Mouse (Mus musculus) spleen, adult 18-20 months (tissue): Measurements from ENCODE around the gene Itsn1.

Experiments used
- DNase-seq, 2 experiments: peaks; one replicate each; pipeline ENCODE4 v3.0.0; 2022; ENCODE audit warnings: mixed read lengths in 2 of 2

Gene Itsn1

GRCm38 (mm10) chr16:91729066-91729482 is at the start of gene Itsn1:
Gene Itsn1 (plus strand): TSS chr16:91729281.
- peak; percentile 97 for DNase-seq

DNA sequence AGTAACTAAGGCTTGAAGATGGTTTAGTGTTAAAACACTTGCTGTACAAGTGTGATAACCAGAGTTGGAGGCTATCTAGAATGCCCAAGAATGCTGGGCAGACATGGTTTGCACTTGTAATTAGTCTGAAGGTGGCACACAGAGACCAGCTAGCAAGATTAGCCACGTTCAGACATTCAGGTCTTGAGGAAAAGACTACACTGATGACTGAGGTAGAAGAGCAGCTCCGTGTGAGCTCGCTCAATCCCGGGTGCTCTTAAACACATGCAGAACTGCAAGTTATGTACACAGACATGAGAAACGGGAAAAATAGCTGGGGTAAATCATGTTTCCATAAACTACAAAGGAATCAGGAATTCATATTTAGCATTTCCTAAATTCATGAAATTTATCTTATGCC is 48.4 kb upstream of the Itsn1 start:
- no peak for DNase-seq

- no peak for DNase-seq
Measured at GRCm38 (mm10) chr16:91685526-91685925, 43.6 kb upstream of the Itsn1 start.

- no peak for DNase-seq
Measured at GRCm38 (mm10) chr16:91686369-91686768, 42.7 kb upstream of the Itsn1 start.

GRCm38 (mm10) chr16:91688023-91688618 is 41.0 kb upstream of the Itsn1 start:
- DNase-seq, result no peak

DNA sequence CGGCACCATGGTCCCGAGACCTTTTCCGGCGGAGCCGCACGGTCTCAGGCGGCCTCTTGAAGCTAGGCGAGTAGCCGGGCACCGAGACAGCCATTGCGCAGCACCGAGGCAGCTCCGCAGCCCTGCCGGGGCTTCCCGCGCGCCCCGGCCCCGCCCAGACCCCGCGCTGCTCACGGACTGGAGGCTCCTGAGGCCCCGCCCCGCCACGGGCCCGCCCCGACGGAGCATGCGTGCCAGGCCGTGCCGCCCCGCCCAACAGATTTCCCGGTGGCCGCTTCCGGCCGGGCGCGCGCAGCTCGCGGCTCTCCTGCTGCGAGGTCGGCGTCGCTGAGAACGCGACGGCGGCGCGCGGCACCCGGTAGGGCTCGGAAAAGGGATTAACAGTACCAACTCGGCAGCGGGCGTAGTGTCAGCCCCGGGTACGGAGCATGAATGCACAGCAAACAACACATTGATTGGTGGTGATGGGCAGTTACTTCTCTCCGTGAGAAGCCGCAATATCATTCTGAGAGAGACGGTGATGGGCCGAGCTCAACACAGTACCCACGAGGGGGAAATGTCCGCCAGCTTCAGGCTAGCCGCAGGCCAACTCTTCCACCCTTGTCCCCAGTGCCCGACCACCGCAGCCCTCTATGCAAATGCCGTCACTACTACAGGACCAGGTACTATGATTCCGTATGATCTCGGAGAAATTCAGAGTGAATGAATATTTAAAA is 40.3 kb upstream of the Itsn1 start, which contains the start of gene Donson:
Gene Donson (minus strand): TSS at position 152 of the 716 bp plus-strand sequence.
- DNase-seq, result peak; percentile 92 to 98

DNA sequence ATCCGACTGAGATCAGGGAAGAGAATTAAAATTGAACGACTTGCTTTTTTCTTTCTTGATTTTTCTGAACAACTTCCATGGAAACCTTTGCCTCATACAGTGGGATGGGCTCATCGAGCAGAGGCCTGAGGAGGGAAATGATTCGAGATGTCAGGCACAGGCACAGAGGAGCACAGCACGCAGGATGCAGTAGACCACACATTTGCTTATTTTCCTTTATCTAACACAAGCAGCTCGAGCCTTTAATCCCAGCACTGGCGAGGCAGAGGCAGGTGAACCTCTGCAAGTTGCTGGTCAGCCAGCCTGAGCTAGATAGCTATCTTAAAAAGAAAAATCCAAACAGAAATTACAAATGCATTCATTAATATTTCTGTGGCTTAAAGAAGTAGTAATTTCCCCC is 39.3 kb upstream of the Itsn1 start:
- DNase-seq, result no peak

DNA sequence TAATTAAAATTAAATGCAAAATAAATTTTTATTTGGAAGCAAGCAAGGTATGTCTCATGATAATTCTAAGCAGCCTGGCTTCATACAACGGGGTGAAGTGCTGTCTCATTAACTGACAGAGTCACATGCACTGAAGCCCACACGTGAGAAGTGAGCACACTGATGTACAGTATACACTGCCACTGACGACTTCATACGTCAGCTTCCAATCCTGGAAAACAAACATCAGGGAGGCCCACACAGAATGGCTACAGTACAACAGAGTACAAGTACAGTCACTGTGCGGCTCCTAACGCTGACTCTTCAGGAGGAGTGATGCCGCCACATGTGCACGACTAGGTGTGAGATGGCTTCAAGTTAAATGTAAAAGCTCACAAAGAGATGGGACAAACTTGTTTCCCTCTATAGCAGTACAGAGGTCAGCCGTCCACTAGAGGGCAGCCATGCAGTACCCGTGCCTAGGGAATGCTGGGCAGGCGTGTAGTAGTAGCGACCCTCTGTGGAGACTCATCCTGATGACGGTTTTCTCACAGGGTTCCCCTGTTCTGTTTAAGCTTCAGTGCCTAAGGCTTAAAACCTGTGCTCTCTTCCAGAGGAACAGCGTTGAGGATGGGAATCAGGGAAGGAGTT is 34.5 kb upstream of the Itsn1 start:
- DNase-seq, result peak; percentile 54 to 69

DNA sequence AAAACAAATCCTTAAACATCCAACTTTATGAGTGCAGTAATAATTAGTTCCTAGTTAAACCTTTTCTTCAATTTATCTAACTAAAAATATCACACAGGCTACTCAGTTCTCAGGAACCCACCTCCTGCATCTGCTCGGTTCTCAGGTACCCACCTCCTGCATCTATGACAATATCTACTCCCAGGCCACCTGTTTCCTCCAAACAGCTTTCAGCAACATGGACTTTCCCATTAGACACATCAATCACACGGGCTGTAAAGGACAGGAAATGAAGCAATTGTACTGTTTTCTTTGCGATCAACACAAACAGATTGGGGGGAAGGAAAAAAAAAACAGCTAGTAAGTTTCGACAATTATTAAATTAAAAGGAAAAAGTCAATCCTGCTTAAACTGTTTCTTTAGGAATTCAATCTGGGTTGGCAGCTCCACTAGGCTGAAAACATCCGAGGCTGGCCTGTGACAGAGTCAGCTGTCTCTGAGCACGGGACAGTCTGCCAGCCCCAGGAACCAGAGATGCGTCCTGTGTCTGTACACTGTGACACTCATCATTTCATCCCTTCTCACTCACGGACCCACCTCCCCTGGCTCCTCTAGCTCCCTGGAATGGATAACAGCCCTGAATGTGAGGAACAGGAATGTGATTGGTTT is 33.8 kb upstream of the Itsn1 start:
- DNase-seq, result no peak

DNA sequence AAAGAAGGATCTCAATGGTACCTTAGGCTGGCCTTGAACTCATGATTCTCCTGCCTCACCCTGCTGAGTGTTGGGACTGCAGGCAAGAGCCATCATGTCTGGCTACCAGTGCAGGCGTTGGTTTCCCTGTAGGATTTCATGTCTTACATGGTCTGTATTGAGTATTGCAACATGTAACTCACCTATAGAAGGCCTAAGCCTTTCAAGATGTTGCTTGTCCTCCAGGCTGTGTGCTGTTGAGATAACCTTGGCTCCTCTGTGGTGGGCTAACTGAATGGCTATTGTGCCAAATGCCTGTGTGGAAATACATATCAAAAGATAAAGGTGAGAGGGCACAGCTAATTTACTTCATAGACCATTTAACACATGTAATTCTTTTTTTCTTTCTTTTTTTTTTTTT is 30.1 kb upstream of the Itsn1 start:
- no peak for DNase-seq

GRCm38 (mm10) chr16:91701908-91702307 is 27.2 kb upstream of the Itsn1 start:
- DNase-seq, result no peak

GRCm38 (mm10) chr16:91702771-91703188 is 26.3 kb upstream of the Itsn1 start:
- no peak for DNase-seq

GRCm38 (mm10) chr16:91704603-91705340 is 24.3 kb upstream of the Itsn1 start:
- DNase-seq, result no peak

GRCm38 (mm10) chr16:91710241-91710640 is 18.8 kb upstream of the Itsn1 start:
- DNase-seq, result no peak

GRCm38 (mm10) chr16:91716927-91717349 is 12.1 kb upstream of the Itsn1 start:
- no peak for DNase-seq

GRCm38 (mm10) chr16:91717399-91717798 is 11.7 kb upstream of the Itsn1 start:
- DNase-seq, result no peak

DNA sequence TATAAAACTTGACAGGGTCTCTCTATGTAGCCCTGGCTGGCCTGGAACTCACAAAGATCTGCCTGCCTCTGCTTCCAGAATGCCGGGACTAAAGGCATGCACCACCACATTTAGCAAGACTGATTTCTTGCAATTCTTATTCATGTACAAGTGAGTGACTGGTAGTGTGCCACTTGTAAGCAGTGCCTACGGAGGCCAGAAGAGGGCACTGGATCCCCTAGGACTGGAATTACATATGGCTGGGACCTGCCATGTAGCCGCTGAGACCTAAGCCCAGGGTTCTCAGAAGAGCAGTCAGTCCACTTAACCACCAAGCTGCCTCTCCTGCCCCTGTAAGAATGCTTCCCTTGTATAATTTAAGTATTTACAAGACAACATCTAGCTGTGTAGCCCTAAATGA is 4.8 kb upstream of the Itsn1 start:
- DNase-seq, result peak; percentile 44 to 70

GRCm38 (mm10) chr16:91727433-91727832 is 1.6 kb upstream of the Itsn1 start:
- no peak for DNase-seq

DNA sequence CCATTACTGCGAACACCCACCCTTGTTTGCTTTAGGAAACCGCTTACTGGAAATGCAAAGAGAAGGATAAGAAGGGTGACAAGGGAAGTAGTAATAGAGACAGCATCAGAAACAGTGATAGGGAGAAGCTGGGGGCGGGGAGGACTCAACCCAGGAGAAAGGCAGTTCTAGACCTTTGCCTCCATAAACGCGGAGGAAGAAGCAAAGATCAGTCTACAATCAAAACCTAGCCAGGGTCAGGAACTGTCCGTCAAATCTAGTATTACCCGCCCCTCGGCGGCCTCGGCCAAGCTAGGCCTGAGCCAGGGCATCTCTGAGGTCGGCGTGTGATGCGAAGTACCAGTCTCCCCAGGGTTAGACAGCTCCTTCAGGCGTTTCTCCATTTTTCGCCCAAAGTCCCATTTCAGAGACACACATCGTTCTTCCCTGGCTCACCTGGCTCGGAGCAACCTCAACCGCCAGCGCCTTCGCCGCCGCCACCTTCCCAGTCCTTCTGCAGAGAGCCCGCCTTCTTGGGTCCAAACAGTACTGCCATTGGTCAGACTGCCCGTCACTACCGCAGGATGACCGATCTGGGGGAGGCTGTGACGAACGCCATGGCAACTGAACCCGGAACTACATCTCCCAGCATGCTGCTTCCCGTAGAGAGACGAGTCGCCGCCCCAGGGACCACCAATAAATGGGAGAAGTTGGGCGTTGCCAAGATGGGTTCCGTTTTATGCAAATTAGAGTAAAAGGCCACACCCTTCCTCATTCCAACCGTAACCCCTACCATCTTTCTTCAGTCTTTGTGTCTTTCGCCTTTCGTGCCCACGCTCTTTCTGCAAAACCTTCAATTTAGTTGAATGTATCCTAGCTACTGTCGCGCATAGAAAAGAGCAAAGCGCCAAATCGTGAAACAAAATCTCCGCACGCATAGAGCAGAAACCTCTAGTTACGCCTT is 687 bp upstream of the Itsn1 start, which contains the start of gene Cryzl1:
Gene Cryzl1 (minus strand): TSS at position 853 of the 943 bp plus-strand sequence.
- peak; percentile 91 to 94 for DNase-seq

GRCm38 (mm10) chr16:91729821-91730441 is 850 bp downstream of the Itsn1 start:
- DNase-seq, result peak; percentile 21 to 38

GRCm38 (mm10) chr16:91730446-91730845 is 1.4 kb downstream of the Itsn1 start:
- DNase-seq, result no peak
